Mouse (Mus musculus): ENCODE measurements around the gene Oxnad1. TPM values are rescaled to one million over a fixed set of nuclear protein-coding genes. Genes with fewer than 3 reads are reported as not detected.

Oxnad1 gene
- polyA plus RNA-seq (2012; rRNA removed) = 25.3 and 31.5 TPM in 2 replicates

DNA sequence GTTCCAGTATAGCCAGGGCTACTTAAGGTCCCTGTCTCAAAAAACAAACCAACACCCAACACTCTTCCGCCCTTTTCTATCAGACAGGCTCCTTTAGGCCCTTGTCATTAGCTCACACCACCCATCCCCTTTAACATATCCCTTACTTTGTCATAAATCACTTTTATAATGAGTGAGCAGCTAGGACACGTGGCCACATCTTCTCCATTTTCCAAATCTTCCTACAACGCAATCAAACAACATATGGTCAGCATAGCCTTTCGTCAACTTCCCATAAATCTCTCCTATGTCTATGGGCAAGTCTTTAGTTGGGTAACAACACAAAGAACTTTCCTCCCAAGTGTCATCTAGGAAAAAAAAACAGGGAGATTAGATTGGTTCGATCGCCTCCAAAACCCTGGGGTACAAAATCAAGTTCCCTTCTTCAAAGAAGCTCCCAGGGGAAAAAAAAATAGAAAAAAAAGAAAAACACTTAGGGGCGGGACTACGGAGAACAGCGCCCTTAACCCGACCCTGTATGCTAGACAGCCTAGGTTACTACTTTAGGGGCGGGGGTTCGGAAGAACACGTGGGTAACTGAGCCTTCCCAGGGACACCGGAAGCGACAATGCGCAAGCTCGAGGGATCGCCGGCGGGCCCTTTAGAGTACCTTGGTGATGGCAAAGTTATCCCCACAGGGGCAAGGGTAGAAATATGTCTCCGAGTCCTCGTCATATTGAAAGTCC, at the start of gene Oxnad1:
TSS of gene Oxnad1 (plus strand) at position 614 of the 725 bp plus-strand sequence.
- no peaks in the 10 kb centered on the region for H3K4me1 ChIP-seq (ENCODE audit: control insufficient read depth, insufficient read depth, low read length)
- 2% methylated on average over 22 of the region's 22 CpGs for WGBS
- H3K27me3 ChIP-seq (ENCODE audit: control insufficient read depth, insufficient read depth, low read length) = no peaks in the 10 kb centered on the region
- H3K4me3 ChIP-seq (replicated peaks; ENCODE audit: insufficient read depth, low read depth, low read length) = peak within 1 kb of the TSS; percentile 61
- H3K27ac ChIP-seq (ENCODE audit: insufficient read depth, low read length) = peak within 1 kb of the TSS; percentile 67
- TF ChIP-seq POLR2A (IDR thresholded peaks at IDR 0.05; ENCODE audit: borderline replicate concordance, insufficient read depth, low read length) = no peak
- no peak for TF ChIP-seq CTCF (IDR thresholded peaks at IDR 0.05; ENCODE audit: borderline replicate concordance, insufficient read depth, low read depth, low read length)
- DNase-seq = no peak

DNA sequence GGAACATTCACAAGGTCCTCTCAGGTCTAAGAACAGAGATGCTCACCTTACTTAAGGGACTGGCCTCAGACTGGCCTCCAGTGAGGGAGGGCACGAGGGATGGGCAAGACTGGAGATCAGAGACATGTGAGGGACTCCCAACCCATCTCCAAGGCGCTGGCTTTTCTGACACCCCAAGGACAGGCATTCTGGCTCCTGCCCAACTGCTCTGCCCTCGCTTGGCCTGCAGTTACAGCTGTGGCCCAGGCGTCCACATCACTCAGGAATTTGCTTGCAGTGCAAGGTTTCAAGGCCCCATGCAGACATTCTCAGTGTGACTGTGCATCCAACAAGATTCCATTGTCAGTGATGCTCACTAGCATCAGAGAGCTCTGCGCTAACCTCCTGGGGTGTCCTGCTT, 48.7 kb upstream of the Oxnad1 start:
- no peak for TF ChIP-seq CTCF (IDR thresholded peaks at IDR 0.05; ENCODE audit: borderline replicate concordance, insufficient read depth, low read depth, low read length)
- no peak for TF ChIP-seq POLR2A (IDR thresholded peaks at IDR 0.05; ENCODE audit: borderline replicate concordance, insufficient read depth, low read length)
- Histone ChIP-seq H3K4me1 (ENCODE audit: control insufficient read depth, insufficient read depth, low read length) (peaks cover 23% of the 10 kb centered on the region), H3K4me3 (replicated peaks; ENCODE audit: insufficient read depth, low read depth, low read length) (no peak overlapping the region), H3K27ac (ENCODE audit: insufficient read depth, low read length) (no peak overlapping the region), H3K27me3 (ENCODE audit: control insufficient read depth, insufficient read depth, low read length) (no peaks in the 10 kb centered on the region)
- 70% methylated on average over 5 of the region's 5 CpGs for WGBS
- no peak for DNase-seq

GRCm38 (mm10) chr14:32037661-32038252, 47.4 kb upstream of the Oxnad1 start:
- WGBS = 52% methylated on average over 8 of the region's 8 CpGs
- no peak overlapping the region for H3K27ac ChIP-seq (ENCODE audit: insufficient read depth, low read length)
- TF ChIP-seq CTCF (IDR thresholded peaks at IDR 0.05; ENCODE audit: borderline replicate concordance, insufficient read depth, low read depth, low read length) = no peak
- TF ChIP-seq POLR2A (IDR thresholded peaks at IDR 0.05; ENCODE audit: borderline replicate concordance, insufficient read depth, low read length) = no peak
- DNase-seq = peak in 1 of 2 experiments; percentile 56
- peaks cover 16% of the 10 kb centered on the region for H3K4me1 ChIP-seq (ENCODE audit: control insufficient read depth, insufficient read depth, low read length)
- H3K27me3 ChIP-seq (ENCODE audit: control insufficient read depth, insufficient read depth, low read length) = no peaks in the 10 kb centered on the region
- no peak overlapping the region for H3K4me3 ChIP-seq (replicated peaks; ENCODE audit: insufficient read depth, low read depth, low read length)

GRCm38 (mm10) chr14:32042108-32042507, 43.1 kb upstream of the Oxnad1 start:
- peaks cover 5% of the 10 kb centered on the region for H3K4me1 ChIP-seq (ENCODE audit: control insufficient read depth, insufficient read depth, low read length)
- no peaks in the 10 kb centered on the region for H3K27me3 ChIP-seq (ENCODE audit: control insufficient read depth, insufficient read depth, low read length)
- DNase-seq = no peak
- TF ChIP-seq POLR2A (IDR thresholded peaks at IDR 0.05; ENCODE audit: borderline replicate concordance, insufficient read depth, low read length) (no peak), CTCF (IDR thresholded peaks at IDR 0.05; ENCODE audit: borderline replicate concordance, insufficient read depth, low read depth, low read length) (no peak)
- H3K27ac ChIP-seq (ENCODE audit: insufficient read depth, low read length) = no peak overlapping the region
- WGBS = 50% methylated on average over 5 of the region's 5 CpGs
- H3K4me3 ChIP-seq (replicated peaks; ENCODE audit: insufficient read depth, low read depth, low read length) = no peak overlapping the region

- H3K27ac ChIP-seq (ENCODE audit: insufficient read depth, low read length) = no peak overlapping the region
- no peaks in the 10 kb centered on the region for H3K4me1 ChIP-seq (ENCODE audit: control insufficient read depth, insufficient read depth, low read length)
- no peaks in the 10 kb centered on the region for H3K27me3 ChIP-seq (ENCODE audit: control insufficient read depth, insufficient read depth, low read length)
- 70% methylated on average over 8 of the region's 8 CpGs for WGBS
- no peak overlapping the region for H3K4me3 ChIP-seq (replicated peaks; ENCODE audit: insufficient read depth, low read depth, low read length)
- no peak for DNase-seq
- TF ChIP-seq CTCF (IDR thresholded peaks at IDR 0.05; ENCODE audit: borderline replicate concordance, insufficient read depth, low read depth, low read length) = no peak
- TF ChIP-seq POLR2A (IDR thresholded peaks at IDR 0.05; ENCODE audit: borderline replicate concordance, insufficient read depth, low read length) = no peak
These were observed 38.8 kb upstream of the Oxnad1 start for GRCm38 (mm10) chr14:32046357-32046756.

DNA sequence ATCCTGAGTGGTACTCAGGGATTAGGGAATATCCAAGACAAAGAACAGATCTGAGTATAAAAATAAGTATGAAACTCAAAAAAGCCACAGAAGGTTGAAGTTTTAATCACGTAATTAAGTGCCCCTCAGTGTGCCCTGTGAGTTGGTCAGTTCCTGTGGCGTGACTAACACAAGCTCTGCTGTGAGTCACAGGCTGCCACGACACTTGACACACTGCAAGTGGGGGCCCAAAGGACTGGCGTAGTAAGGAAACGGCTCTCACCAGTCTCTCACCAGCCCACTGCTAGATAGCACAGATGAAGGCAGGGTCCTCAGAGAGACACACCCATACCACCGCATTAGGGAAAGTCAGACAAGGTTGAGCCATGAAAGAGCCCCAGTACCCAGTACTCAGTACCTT, 35.0 kb upstream of the Oxnad1 start:
- no peak for DNase-seq
- 86% methylated on average over 6 of the region's 6 CpGs for WGBS
- Histone ChIP-seq H3K27me3 (ENCODE audit: control insufficient read depth, insufficient read depth, low read length) (no peaks in the 10 kb centered on the region), H3K27ac (ENCODE audit: insufficient read depth, low read length) (no peak overlapping the region), H3K4me1 (ENCODE audit: control insufficient read depth, insufficient read depth, low read length) (no peaks in the 10 kb centered on the region), H3K4me3 (replicated peaks; ENCODE audit: insufficient read depth, low read depth, low read length) (no peak overlapping the region)
- TF ChIP-seq POLR2A (IDR thresholded peaks at IDR 0.05; ENCODE audit: borderline replicate concordance, insufficient read depth, low read length) (no peak), CTCF (IDR thresholded peaks at IDR 0.05; ENCODE audit: borderline replicate concordance, insufficient read depth, low read depth, low read length) (no peak)

GRCm38 (mm10) chr14:32053895-32054294, 31.3 kb upstream of the Oxnad1 start:
- Histone ChIP-seq H3K4me1 (ENCODE audit: control insufficient read depth, insufficient read depth, low read length) (no peaks in the 10 kb centered on the region), H3K27me3 (ENCODE audit: control insufficient read depth, insufficient read depth, low read length) (no peaks in the 10 kb centered on the region), H3K4me3 (replicated peaks; ENCODE audit: insufficient read depth, low read depth, low read length) (no peak overlapping the region), H3K27ac (ENCODE audit: insufficient read depth, low read length) (no peak overlapping the region)
- TF ChIP-seq POLR2A (IDR thresholded peaks at IDR 0.05; ENCODE audit: borderline replicate concordance, insufficient read depth, low read length) = no peak
- no peak for TF ChIP-seq CTCF (IDR thresholded peaks at IDR 0.05; ENCODE audit: borderline replicate concordance, insufficient read depth, low read depth, low read length)
- 79% methylated on average over 5 of the region's 5 CpGs for WGBS
- no peak for DNase-seq

GRCm38 (mm10) chr14:32054788-32055187, 30.4 kb upstream of the Oxnad1 start:
- H3K27me3 ChIP-seq (ENCODE audit: control insufficient read depth, insufficient read depth, low read length) = no peaks in the 10 kb centered on the region
- no peak overlapping the region for H3K27ac ChIP-seq (ENCODE audit: insufficient read depth, low read length)
- TF ChIP-seq CTCF (IDR thresholded peaks at IDR 0.05; ENCODE audit: borderline replicate concordance, insufficient read depth, low read depth, low read length) (no peak), POLR2A (IDR thresholded peaks at IDR 0.05; ENCODE audit: borderline replicate concordance, insufficient read depth, low read length) (no peak)
- H3K4me3 ChIP-seq (replicated peaks; ENCODE audit: insufficient read depth, low read depth, low read length) = no peak overlapping the region
- WGBS = 79% methylated on average over 10 of the region's 10 CpGs
- H3K4me1 ChIP-seq (ENCODE audit: control insufficient read depth, insufficient read depth, low read length) = no peaks in the 10 kb centered on the region
- no peak for DNase-seq
